Mouse (Mus musculus) heart, embryonic 14.5 days (tissue): Measurements from ENCODE around the gene Atp13a4. TPM values are rescaled to one million over a fixed set of nuclear protein-coding genes. Genes with fewer than 3 reads are reported as not detected.

Experiments
- ATAC-seq: fragments of 200-750 bp; cut with Nextera tagmentation; 2 replicates; pipeline ENCODE4 v1.8.0; 2017; ENCODE audit warnings: low read depth, moderate TSS enrichment; ENCODE audit not compliant: insufficient number of reproducible peaks, insufficient read depth, low FRiP score
- H3K27ac ChIP-seq, 2 experiments: fragments of 200-500 bp in 1 of 2; fragments of 300-500 bp in 1 of 2; sonication (generic) in 1 of 2; replicated peaks in 1 of 2; 2 replicates each; pipeline ENCODE4 v1.5.1; 2012 to 2014; ENCODE audit warnings: low read depth in 2 of 2, low read length in 2 of 2, control low read depth in 1 of 2, mild to moderate bottlenecking in 1 of 2, mixed read lengths in 1 of 2; ENCODE audit not compliant: control insufficient read depth in 1 of 2, insufficient read depth in 1 of 2
- H3K27me3 ChIP-seq: fragments of 300-500 bp; sonication (generic); 2 replicates; pipeline ENCODE4 v1.6.1; 2014; ENCODE audit warnings: mild to moderate bottlenecking, low read length, control low read depth; ENCODE audit not compliant: control insufficient read depth, insufficient read depth
- H3K36me3 ChIP-seq: fragments of 300-500 bp; sonication (generic); 2 replicates; pipeline ENCODE4 v1.6.1; 2014; ENCODE audit warnings: mild to moderate bottlenecking, control low read depth, low read length, mixed read lengths; ENCODE audit not compliant: control insufficient read depth, insufficient read depth
- H3K4me1 ChIP-seq, 2 experiments: fragments of 200-500 bp in 1 of 2; fragments of 300-500 bp in 1 of 2; sonication (generic) in 1 of 2; 2 replicates each; pipeline ENCODE4 v1.6.1; 2012 to 2014; ENCODE audit warnings: low read length in 2 of 2, control low read depth in 1 of 2, mixed read lengths in 1 of 2; ENCODE audit not compliant: control insufficient read depth in 2 of 2, insufficient read depth in 2 of 2
- H3K4me2 ChIP-seq: fragments of 300-500 bp; sonication (generic); 2 replicates; pipeline ENCODE4 v1.6.1; 2014; ENCODE audit warnings: mild to moderate bottlenecking, low read length
- H3K4me3 ChIP-seq, 2 experiments: fragments of 200-500 bp in 1 of 2; fragments of 300-500 bp in 1 of 2; sonication (generic) in 1 of 2; 2 replicates each; pipeline ENCODE4 v1.5.1; 2012 to 2014; ENCODE audit warnings: low read length in 2 of 2, mild to moderate bottlenecking in 2 of 2, control low read depth in 1 of 2, low read depth in 1 of 2, moderate library complexity in 1 of 2; ENCODE audit not compliant: control insufficient read depth in 1 of 2, insufficient read depth in 1 of 2
- H3K9ac ChIP-seq: fragments of 300-500 bp; sonication (generic); 2 replicates; pipeline ENCODE4 v1.6.1; 2014; ENCODE audit warnings: mild to moderate bottlenecking, low read length
- H3K9me3 ChIP-seq: fragments of 300-500 bp; sonication (generic); 2 replicates; pipeline ENCODE4 v1.6.1; 2016; ENCODE audit warnings: low read length, control low read depth; ENCODE audit not compliant: control insufficient read depth
- WGBS: fragments of 180-500 bp; shearing (Covaris S2); extraction: QIAGEN DNeasy Blood & Tissue Kit; methylation state at CpG from one replicate; pipeline ENCODE4 v1.1.7; 2014; 5-methylcytosine and 5-hydroxymethylcytosine counted together
- polyA plus RNA-seq: library from polyadenylated mRNA; unstranded; fragments of >200 nt; fragmentation: Nextera tagmentation; extraction: Ambion mirVana; gene quantifications from 2 replicates; pipeline ENCODE4 v1.2.1, GENCODE M21; 2014

The Atp13a4 gene
- polyA plus RNA-seq, 1 experiment from 2014 or later, result not detected

- Histone ChIP-seq H3K36me3 (no peaks in the 10 kb centered on the region), H3K4me1 (no peaks in the 10 kb centered on the region), H3K9me3 (no peaks in the 10 kb centered on the region), H3K4me3 (no peak overlapping the region), H3K4me2 (no peak overlapping the region), H3K27ac (no peak overlapping the region), H3K9ac (no peak overlapping the region), H3K27me3 (no peaks in the 10 kb centered on the region)
- ATAC-seq, result no peak
- WGBS, result 63% methylated on average over 5 of the region's 5 CpGs
These were observed 106.6 kb downstream of the Atp13a4 start for GRCm38 (mm10) chr16:29438045-29438444.

- H3K4me1 ChIP-seq, result no peaks in the 10 kb centered on the region
- 61% methylated on average over 6 of the region's 6 CpGs for WGBS
These were observed 108.9 kb downstream of the Atp13a4 start for GRCm38 (mm10) chr16:29435746-29436145.

GRCm38 (mm10) chr16:29434712-29435111 lies 110.0 kb downstream of the Atp13a4 start:
- no peaks in the 10 kb centered on the region for H3K27me3 ChIP-seq
- no peak overlapping the region for H3K27ac ChIP-seq
- no peak overlapping the region for H3K9ac ChIP-seq
- H3K4me3 ChIP-seq, result no peak overlapping the region
- no peaks in the 10 kb centered on the region for H3K36me3 ChIP-seq
- no peaks in the 10 kb centered on the region for H3K9me3 ChIP-seq
- WGBS, result 10% methylated on average over 5 of the region's 5 CpGs
- no peaks in the 10 kb centered on the region for H3K4me1 ChIP-seq
- H3K4me2 ChIP-seq, result no peak overlapping the region
- no peak for ATAC-seq

More at GRCm38 (mm10) chr16:29435746-29436145, 108.9 kb downstream of the Atp13a4 start:
- H3K36me3 ChIP-seq, result no peaks in the 10 kb centered on the region
- no peaks in the 10 kb centered on the region for H3K9me3 ChIP-seq
- H3K27me3 ChIP-seq, result no peaks in the 10 kb centered on the region
- H3K27ac ChIP-seq, result no peak overlapping the region
- no peak overlapping the region for H3K4me3 ChIP-seq
- H3K4me2 ChIP-seq, result no peak overlapping the region
- ATAC-seq, result no peak
- no peak overlapping the region for H3K9ac ChIP-seq

GRCm38 (mm10) chr16:29414822-29415221 lies 129.8 kb downstream of the Atp13a4 start:
- whole genome bisulfite sequencing, result 77% methylated on average over 6 of the region's 6 CpGs
- Histone ChIP-seq H3K9ac (no peak overlapping the region), H3K4me3 (no peak overlapping the region), H3K9me3 (no peaks in the 10 kb centered on the region; the same call in 1 of the 2 replicates), H3K4me2 (no peak overlapping the region), H3K27ac (no peak overlapping the region), H3K27me3 (no peaks in the 10 kb centered on the region), H3K36me3 (no peaks in the 10 kb centered on the region), H3K4me1 (no peaks in the 10 kb centered on the region)
- no peak for ATAC-seq

GRCm38 (mm10) chr16:29407319-29407718 lies 137.3 kb downstream of the Atp13a4 start:
- no peak for ATAC-seq
- Histone ChIP-seq H3K9me3 (no peaks in the 10 kb centered on the region; the same call in 1 of the 2 replicates), H3K4me2 (no peak overlapping the region), H3K4me3 (no peak overlapping the region), H3K4me1 (no peaks in the 10 kb centered on the region), H3K27ac (no peak overlapping the region), H3K9ac (no peak overlapping the region), H3K36me3 (no peaks in the 10 kb centered on the region), H3K27me3 (no peaks in the 10 kb centered on the region)
- WGBS, result 85% methylated on average over 10 of the region's 10 CpGs

- Histone ChIP-seq H3K4me2 (no peak overlapping the region), H3K27me3 (no peaks in the 10 kb centered on the region), H3K27ac (no peak overlapping the region), H3K9ac (no peak overlapping the region), H3K9me3 (no peaks in the 10 kb centered on the region), H3K4me3 (no peak overlapping the region), H3K36me3 (no peaks in the 10 kb centered on the region), H3K4me1 (no peaks in the 10 kb centered on the region)
- ATAC-seq, result no peak
- 82% methylated on average over 2 of the region's 2 CpGs for WGBS
These were observed 145.6 kb downstream of the Atp13a4 start for GRCm38 (mm10) chr16:29399079-29399478.

- H3K27ac ChIP-seq, result no peak overlapping the region
- H3K27me3 ChIP-seq, result no peaks in the 10 kb centered on the region
- no peaks in the 10 kb centered on the region for H3K9me3 ChIP-seq
- 84% methylated on average over 4 of the region's 4 CpGs for WGBS
- H3K36me3 ChIP-seq, result no peaks in the 10 kb centered on the region
- no peak overlapping the region for H3K4me3 ChIP-seq
- no peaks in the 10 kb centered on the region for H3K4me1 ChIP-seq
- H3K9ac ChIP-seq, result no peak overlapping the region
- no peak for ATAC-seq
- no peak overlapping the region for H3K4me2 ChIP-seq
These were observed 159.9 kb downstream of the Atp13a4 start for GRCm38 (mm10) chr16:29384781-29385180.

GRCm38 (mm10) chr16:29378458-29378857 lies 166.2 kb downstream of the Atp13a4 start, which contains the start of gene Atp13a5:
TSS of gene Atp13a5 (minus strand) at chr16:29378732.
- ATAC-seq, result no peak
- no peaks in the 10 kb centered on the region for H3K4me1 ChIP-seq
- H3K4me2 ChIP-seq, result no peak within 1 kb of the TSS
- no peaks in the 10 kb centered on the region for H3K36me3 ChIP-seq
- H3K27ac ChIP-seq, result no peak within 1 kb of the TSS
- H3K9ac ChIP-seq, result no peak within 1 kb of the TSS
- no peaks in the 10 kb centered on the region for H3K9me3 ChIP-seq
- no peaks in the 10 kb centered on the region for H3K27me3 ChIP-seq
- no peak within 1 kb of the TSS for H3K4me3 ChIP-seq
- 61% methylated on average over 4 of the region's 4 CpGs for WGBS
